Mouse (Mus musculus): ENCODE results near the gene Ctsl.
A peak's percentile ranks its signal among the peaks of the same experiment; 100 is the strongest.

The Ctsl gene

GRCm38 (mm10) chr13:64373695-64374094, 3.0 kb upstream of the Ctsl start:
- DNase-seq (ENCODE audit: low read depth) = no peak

DNA sequence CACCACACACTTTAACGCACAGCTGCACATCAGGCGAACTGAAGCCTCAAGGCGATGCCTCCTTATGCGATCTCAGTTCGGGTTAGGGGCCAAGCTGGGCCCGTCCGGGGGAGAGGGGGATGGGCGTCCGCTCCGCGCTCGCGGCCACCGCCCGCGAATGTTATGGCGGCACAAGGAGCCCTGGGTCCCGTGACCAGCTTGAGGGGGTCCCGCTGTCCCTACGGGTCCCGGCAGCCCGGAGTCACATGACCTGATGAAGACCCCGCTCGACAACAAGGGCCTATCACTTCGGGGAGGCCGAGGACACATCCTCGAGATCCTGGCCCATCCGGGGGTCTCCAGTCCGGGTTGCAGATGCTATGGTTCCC, 901 bp downstream of the Ctsl start:
- no peak for DNase-seq (ENCODE audit: low read depth)

- DNase-seq (ENCODE audit: low read depth) = peak; percentile 8
These were observed 2.1 kb downstream of the Ctsl start for GRCm38 (mm10) chr13:64368596-64368995.

- DNase-seq (ENCODE audit: low read depth) = no peak
These were observed 3.1 kb downstream of the Ctsl start for GRCm38 (mm10) chr13:64367615-64368014.

GRCm38 (mm10) chr13:64365326-64365725, 5.4 kb downstream of the Ctsl start:
- DNase-seq (ENCODE audit: low read depth) = no peak

GRCm38 (mm10) chr13:64364258-64364657, 6.4 kb downstream of the Ctsl start:
- DNase-seq (ENCODE audit: low read depth) = peak; percentile 69

DNA sequence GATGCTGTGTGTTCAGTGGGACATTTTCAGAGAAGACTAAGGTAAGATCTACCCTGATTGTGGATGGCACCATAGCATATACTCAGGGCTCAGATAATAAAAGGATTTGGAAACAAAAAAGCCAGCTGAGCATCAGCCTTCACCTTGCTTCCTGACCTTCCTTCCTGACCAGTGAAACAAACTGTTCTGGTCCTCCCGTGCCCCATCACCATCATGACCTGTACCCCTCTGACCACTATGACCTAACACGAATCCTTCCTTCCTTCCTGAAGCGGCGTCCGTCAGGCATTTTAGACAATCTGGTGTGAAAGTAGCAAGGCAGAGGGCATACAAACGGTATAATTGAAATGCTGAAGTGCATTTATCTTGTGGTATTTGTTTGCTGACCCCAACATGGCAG, 8.6 kb downstream of the Ctsl start:
- no peak for DNase-seq (ENCODE audit: low read depth)

DNA sequence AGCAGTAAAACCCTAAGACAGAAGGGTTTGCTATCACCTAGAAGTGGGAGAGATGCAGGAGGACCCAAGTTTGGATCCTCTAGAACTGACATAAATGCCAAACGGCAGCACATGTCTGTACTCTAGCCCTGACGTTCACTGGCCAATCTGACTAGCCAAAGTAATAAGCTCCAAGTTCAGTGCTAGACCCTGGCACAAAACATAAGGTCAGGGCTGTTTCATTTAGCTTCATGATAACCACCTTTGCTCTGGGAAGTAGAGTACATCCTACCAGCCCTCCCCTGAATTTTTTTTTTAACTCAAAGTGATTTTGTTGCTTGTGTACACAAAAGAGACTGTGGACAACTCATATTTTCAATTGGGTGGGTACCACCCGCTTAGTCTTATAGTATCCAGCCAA, 9.7 kb downstream of the Ctsl start:
- no peak for DNase-seq (ENCODE audit: low read depth)

DNA sequence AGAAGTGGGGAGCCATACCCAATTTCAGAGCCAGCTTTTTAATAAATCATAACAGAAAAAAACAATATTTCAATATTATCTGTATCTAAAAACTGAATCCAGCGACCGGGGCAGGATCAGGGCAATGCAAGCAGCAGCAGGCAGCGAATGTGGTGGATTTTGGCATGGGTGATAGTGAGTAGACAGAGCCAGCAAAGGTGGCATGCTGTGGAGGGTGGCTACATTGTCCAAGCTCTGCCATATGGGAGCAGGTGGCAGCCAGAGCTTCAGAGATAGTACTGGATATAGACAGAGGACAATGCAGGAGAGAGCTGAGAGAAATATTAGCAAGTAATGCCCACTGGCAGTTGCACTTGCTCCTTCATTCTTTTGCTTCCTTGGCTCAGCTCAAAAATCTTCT, 11.0 kb downstream of the Ctsl start:
- DNase-seq (ENCODE audit: low read depth) = no peak

DNA sequence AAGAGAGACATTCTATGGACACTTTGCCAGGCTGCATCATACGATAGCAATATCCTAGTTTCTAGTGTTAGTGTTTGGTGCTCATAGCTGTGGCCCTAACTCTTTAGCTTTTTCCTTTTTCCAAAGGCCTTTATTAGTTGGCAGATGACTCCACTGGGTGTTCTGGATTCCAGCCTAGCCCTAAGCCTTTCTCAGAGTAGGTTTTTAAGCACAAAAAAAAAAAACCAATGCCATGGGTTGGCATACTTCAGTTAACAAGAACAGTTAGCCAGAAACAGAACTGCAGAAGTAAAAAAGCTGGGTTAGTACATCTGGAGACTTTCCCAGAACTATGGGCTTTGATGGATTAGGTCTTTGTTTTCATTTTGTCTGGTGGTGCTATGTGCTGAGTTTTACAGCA, 12.2 kb downstream of the Ctsl start:
- DNase-seq (ENCODE audit: low read depth) = no peak

DNA sequence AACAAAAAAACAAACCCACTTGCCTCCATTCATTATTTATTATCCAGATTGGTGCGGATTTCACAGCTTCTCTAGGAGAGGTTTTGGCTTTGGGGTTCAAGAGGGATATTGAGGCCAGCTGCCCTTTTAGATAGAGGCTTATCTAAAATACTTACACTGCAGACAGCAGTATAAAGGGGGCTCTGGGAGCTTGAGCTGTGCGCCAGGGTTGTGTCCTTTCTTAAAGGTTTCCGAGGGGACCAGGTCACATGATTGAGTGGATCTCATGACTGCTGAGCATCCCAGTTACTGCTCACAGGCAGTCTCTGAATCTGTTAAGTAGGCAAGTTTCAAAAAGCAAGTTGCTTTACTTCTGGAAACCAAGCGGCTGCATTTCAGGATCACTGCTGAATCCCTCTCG, 13.3 kb downstream of the Ctsl start:
- DNase-seq (ENCODE audit: low read depth) = no peak

DNA sequence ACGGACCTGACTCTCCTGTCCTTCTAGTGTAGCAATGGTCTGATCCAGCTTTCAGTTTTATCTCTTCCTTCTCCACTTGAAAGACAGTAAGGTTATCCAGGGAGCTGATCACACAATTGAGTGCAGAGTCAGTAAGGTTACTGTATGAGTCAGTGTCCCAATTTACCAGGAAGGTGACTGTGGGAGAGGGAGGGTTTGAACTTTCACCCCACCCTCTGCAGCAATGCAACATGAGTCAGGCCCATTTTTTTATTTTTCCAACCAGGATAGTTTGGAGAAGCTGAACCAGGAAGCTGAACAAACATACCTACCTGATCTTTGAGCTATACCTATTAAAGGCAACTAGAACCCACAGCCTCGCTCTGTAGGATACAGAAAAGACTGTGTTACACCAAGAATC, 21.2 kb downstream of the Ctsl start:
- no peak for DNase-seq (ENCODE audit: low read depth)

GRCm38 (mm10) chr13:64344082-64344501, 26.6 kb downstream of the Ctsl start:
- DNase-seq (ENCODE audit: low read depth) = no peak

DNA sequence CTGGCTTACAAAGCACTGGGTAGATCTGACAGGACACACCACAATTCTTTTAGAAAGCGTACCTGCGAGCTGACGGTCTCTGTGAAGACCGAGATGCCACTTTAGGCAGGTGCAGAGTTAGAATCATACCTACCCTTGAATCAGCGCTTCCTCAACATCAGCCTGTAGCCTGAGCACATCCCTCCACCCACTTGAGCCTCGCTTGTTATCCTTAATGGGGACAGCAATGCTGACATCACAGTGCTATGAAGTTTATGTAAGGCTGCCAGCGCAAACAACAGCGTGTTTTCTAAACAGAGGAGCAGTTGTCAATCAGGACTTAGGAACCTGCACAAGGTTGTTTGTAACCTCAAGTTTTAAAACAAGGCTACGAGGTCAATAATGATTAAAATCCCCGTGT, 27.1 kb downstream of the Ctsl start:
- no peak for DNase-seq (ENCODE audit: low read depth)

DNA sequence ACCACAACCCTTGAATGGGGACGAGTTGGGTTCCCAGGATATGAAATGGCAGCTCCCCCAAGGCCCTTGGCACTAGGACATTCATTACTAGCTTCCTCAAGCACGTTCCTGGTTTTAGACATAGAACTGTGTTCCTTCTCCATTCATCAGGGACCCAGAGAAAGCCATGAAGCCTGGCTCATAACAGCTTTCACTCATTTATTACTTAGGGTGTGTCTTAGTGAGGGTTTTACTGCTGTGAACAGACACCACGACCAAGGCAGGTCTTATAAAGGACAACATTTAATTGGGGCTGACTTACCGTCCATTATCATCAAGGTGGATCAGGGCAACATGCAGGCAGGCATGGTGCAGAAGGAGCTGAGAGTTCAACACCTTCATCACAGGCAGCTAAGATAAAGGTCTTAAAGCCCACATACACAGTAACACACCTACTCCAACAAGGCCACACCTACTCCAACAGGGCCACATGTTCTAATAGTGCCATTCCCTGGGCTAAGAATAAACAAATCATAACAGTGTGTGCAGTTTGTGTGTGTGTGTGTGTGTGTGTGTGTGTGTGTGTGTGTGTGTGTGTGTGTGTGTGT, 35.1 kb downstream of the Ctsl start:
- DNase-seq (ENCODE audit: low read depth) = no peak

- DNase-seq (ENCODE audit: low read depth) = no peak
These were observed 37.6 kb downstream of the Ctsl start for GRCm38 (mm10) chr13:64333102-64333501.

DNA sequence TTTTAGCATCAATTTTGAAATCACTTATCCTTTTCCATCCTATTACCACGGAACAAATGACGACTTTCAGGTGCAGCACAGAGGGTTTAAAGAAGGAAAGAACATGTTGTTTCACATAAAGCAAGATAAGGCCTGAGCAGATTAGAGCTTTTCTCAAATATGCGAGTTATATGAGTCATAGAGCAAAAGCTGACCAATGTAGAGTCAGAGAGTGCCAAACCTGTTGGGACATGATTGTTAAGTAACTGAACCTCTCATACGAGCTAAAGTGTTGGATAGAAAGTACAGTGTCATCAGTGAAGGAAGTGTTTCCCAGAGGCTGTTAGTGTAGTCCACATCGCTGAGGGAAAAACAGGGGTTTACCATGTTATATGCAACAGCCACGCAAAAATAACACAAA, 38.4 kb downstream of the Ctsl start:
- no peak for DNase-seq (ENCODE audit: low read depth)

DNA sequence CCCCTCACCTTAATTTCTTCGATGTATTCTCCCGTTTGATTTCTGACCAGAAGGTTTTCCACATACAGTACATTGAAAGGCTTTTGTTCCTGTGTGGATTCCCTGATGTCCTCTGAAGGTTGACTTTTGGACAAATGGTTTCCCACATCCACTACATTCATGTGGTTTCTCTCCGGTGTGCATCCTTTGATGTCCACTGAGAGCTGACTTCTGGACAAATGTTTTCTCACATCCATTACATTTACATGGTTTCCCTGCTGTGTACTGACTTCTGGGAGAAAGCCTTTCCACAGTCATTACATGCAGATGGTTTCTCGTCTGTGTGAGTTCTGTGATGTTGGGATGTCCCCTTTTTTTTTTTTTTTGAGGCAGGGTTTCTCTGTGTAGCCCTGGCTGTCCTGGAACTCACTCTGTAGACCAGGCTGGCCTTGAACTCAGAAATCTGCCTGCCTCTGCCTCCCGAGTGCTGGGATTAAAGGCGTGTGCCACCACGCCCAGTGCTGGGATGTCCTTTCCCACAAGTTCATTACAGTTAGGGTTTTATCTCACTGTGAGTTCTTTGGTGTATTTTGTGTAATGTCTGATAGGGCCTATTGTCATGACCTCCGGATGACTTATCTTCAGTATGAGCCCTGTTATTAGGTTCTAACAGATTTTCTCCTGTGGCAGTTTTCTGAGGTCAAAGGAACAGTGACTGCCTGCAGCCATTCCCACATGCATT, 48.0 kb downstream of the Ctsl start:
- DNase-seq (ENCODE audit: low read depth) = no peak

DNA sequence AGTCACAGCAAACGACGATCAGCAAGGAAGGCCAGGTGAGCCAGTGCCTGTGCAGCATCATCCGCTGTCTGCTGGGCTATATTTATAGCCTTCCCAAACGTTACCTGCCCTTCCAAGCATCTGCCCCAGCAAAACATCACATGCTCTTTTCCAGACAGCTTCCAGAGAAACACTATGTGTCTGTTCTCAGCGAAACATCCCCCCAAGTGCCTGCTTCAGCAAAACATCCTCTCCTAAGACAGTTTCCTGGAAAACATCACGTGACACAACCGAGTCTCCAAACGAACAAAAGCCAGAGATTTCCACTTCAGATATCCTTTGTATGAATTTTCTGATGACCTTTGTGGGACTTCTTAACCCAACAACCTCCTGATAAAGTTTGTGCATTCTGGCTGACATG, 50.4 kb downstream of the Ctsl start:
- DNase-seq (ENCODE audit: low read depth) = no peak

DNA sequence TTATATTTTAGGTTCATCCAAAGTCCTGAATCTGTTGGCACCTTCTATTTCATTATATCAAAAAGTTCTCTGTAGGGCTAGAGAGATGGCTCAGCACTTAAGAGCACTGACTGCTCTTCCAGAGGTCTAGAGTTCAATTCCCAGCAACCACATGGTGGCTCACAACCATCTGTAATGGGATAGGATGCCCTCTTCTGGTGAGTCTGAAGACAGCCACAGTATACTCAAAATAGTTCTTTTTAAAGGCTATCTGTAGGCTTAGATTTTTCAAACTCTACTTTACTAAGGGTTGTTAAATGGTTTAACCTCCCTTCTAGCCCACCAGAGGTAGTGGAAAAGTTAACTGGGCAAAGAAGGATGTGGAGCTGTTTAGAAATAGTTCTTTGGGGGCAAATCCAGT, 50.9 kb downstream of the Ctsl start:
- DNase-seq (ENCODE audit: low read depth) = no peak

DNA sequence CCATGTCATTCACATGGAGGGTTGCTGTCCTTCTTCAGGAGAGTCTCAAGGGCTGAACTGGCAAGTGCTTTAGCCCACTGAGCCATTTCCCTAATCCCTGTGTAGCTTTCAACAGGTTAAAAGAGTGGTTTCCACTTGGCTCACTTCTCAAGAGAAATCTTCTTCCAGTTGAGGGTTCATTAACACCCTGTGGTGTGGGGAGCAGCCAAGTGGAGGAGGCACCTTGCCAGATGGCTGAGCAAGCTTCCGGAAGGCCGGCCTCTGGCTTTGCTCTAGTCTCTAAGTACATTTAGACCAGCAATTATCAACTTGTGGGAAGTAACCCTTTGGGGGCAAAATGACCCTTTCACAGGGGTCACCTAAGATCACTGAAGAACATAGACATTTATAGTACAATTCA, 52.3 kb downstream of the Ctsl start:
- DNase-seq (ENCODE audit: low read depth) = no peak

DNA sequence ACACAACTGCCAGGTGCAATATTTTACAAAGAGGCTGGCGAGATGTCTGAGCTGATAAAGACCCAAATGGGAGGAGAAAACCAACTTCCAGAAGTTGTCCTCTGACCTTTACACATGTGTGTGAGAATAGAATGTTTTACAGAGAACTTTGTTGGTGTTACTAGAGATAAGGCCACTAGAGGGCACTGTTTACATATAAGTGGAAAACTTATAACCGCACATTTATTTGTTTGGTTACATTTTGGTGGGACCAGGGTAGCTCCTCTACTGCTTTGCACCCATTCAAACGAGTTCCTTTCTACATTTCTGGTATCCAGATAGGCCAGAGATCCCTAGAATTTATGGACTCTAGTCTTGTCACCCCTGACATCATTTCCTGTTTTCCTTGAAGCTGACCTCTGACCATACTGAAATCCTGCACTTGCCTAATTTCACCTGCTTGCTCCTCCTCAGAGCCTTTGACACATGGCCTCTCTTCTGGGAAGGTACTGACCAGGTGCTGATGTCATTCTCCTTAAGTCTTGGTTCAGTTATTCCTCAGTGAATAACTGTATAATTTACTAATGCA, 55.1 kb downstream of the Ctsl start:
- peak; percentile 84 for DNase-seq (ENCODE audit: low read depth)

GRCm38 (mm10) chr13:64314041-64314440, 56.6 kb downstream of the Ctsl start:
- DNase-seq (ENCODE audit: low read depth) = no peak

- no peak for DNase-seq (ENCODE audit: low read depth)
These were observed 57.8 kb downstream of the Ctsl start for GRCm38 (mm10) chr13:64312916-64313289.
